Mouse (Mus musculus): Measurements from ENCODE around the gene Cstf2t. TPM values are rescaled to one million over a fixed set of nuclear protein-coding genes. Genes with fewer than 3 reads are reported as not detected.

Gene Cstf2t
- polyA plus RNA-seq (2014; fragmentation: Nextera tagmentation; extraction: Ambion mirVana), result 56.9 and 60.5 TPM in 2 replicates

DNA sequence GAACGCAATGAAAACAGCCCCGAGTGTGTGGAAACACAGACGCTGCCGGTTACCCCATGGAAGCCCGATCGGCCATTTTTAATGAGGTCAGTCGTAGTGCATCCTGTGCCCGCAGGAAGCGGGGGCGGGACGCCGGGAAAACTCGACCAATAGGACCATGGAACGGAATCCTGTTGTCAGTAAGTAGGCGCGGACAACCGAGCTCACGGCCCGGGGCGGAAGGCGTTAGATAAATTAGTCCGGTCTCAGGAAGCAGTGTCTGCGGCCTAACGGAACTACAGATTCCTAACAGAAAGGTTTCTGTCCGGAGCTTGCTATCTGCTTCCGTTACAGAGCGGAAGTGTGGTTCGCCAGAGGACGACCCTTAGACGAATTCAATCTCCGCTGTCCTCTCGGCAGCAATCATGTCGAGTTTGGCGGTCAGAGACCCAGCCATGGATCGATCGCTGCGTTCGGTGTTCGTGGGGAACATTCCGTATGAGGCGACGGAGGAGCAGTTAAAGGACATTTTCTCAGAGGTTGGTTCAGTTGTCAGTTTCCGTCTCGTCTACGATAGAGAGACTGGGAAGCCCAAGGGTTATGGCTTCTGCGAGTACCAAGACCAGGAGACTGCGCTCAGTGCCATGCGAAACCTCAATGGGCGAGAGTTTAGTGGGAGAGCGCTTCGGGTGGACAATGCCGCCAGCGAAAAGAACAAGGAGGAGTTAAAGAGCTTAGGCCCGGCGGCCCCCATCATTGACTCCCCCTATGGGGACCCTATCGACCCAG is at the start of gene Cstf2t:
TSS of gene Cstf2t (plus strand) at position 176 of the 768 bp plus-strand sequence.
- peak; percentile 100 for ATAC-seq (ENCODE audit: low FRiP score)
- Histone ChIP-seq H3K9me3 (ENCODE audit: control insufficient read depth, low read length) (no peaks in the 10 kb centered on the region), H3K9ac (peak within 1 kb of the TSS; percentile 82), H3K4me3 (replicated peaks; ENCODE audit: low read length) (peak within 1 kb of the TSS; percentile 67), H3K4me2 (replicated peaks) (peak within 1 kb of the TSS; percentile 93), H3K36me3 (replicated peaks; ENCODE audit: control insufficient read depth, insufficient read depth) (peaks cover 33% of the 10 kb centered on the region), H3K27ac (peak within 1 kb of the TSS; percentile 84), H3K27me3 (ENCODE audit: control insufficient read depth, insufficient read depth, low read length) (no peaks in the 10 kb centered on the region; the same call in 1 of the 2 replicates), H3K4me1 (replicated peaks; ENCODE audit: control insufficient read depth, insufficient read depth, low read length) (peaks cover 24% of the 10 kb centered on the region)
- 3% methylated on average over 56 of the region's 56 CpGs for WGBS
- DNase-seq (ENCODE audit: low spot score), result peak; percentile 97

DNA sequence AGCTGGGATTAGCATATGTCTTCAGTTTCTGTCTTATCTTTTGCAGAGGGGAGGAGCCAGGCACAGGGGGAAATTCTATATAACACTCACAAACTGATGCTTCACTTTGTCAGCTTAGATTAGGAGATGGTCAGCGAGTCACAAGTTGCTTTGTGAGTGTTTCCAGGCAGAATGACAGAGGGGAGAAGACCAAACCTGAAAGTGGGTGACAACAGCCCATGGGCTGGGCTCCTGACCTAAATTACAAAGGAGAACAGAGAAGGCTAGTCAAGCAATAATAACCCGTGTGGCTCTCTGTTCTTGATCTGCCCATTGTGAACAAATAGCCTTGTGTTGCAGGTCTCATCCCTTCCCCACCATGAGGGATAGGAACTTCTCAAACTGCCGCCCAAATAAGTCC is 43.7 kb upstream of the Cstf2t start:
- ATAC-seq (ENCODE audit: low FRiP score) (no peak), DNase-seq (ENCODE audit: low spot score) (no peak)
- no peaks in the 10 kb centered on the region for H3K4me1 ChIP-seq (replicated peaks; ENCODE audit: control insufficient read depth, insufficient read depth, low read length)
- no peak overlapping the region for H3K4me3 ChIP-seq (replicated peaks; ENCODE audit: low read length)
- H3K9ac ChIP-seq, result no peak overlapping the region
- no peaks in the 10 kb centered on the region for H3K27me3 ChIP-seq (ENCODE audit: control insufficient read depth, insufficient read depth, low read length)
- no peak overlapping the region for H3K4me2 ChIP-seq (replicated peaks)
- H3K9me3 ChIP-seq (ENCODE audit: control insufficient read depth, low read length), result no peaks in the 10 kb centered on the region
- no peaks in the 10 kb centered on the region for H3K36me3 ChIP-seq (replicated peaks; ENCODE audit: control insufficient read depth, insufficient read depth)
- 66% methylated on average over 3 of the region's 3 CpGs for WGBS
- H3K27ac ChIP-seq, result no peak overlapping the region

- no peaks in the 10 kb centered on the region for H3K9me3 ChIP-seq (ENCODE audit: control insufficient read depth, low read length)
- no peak overlapping the region for H3K4me2 ChIP-seq (replicated peaks)
- no peaks in the 10 kb centered on the region for H3K27me3 ChIP-seq (ENCODE audit: control insufficient read depth, insufficient read depth, low read length)
- DNase-seq (ENCODE audit: low spot score), result no peak
- H3K36me3 ChIP-seq (replicated peaks; ENCODE audit: control insufficient read depth, insufficient read depth), result no peaks in the 10 kb centered on the region
- no peak overlapping the region for H3K9ac ChIP-seq
- 76% methylated on average over 2 of the region's 2 CpGs for WGBS
- H3K4me3 ChIP-seq (replicated peaks; ENCODE audit: low read length), result no peak overlapping the region
- no peak for ATAC-seq (ENCODE audit: low FRiP score)
- H3K27ac ChIP-seq, result no peak overlapping the region
- no peaks in the 10 kb centered on the region for H3K4me1 ChIP-seq (replicated peaks; ENCODE audit: control insufficient read depth, insufficient read depth, low read length)
These were observed 41.4 kb upstream of the Cstf2t start for GRCm38 (mm10) chr19:31040948-31041847.

DNA sequence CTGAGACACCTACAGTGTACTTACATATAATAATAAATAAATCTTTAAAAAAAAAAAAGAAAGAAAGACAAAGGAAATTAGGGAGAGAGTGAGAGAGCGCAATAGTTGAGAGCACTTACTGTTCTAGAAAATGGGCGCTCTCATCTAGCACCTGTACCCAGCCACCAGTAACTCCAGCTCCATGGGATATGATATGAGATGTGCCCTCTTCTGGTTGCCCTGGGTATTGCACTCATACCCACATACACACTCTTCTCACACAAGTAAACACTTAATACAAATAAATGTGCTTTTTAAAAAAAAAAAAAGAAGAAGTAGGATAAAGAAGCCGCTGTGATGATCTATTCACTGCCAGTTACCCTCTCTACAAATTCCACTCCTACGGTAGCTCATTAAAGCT is 36.0 kb upstream of the Cstf2t start:
- Histone ChIP-seq H3K27ac (no peak overlapping the region), H3K36me3 (replicated peaks; ENCODE audit: control insufficient read depth, insufficient read depth) (no peaks in the 10 kb centered on the region), H3K4me3 (replicated peaks; ENCODE audit: low read length) (no peak overlapping the region), H3K4me2 (replicated peaks) (no peak overlapping the region), H3K4me1 (replicated peaks; ENCODE audit: control insufficient read depth, insufficient read depth, low read length) (no peaks in the 10 kb centered on the region), H3K9ac (no peak overlapping the region), H3K9me3 (ENCODE audit: control insufficient read depth, low read length) (no peaks in the 10 kb centered on the region), H3K27me3 (ENCODE audit: control insufficient read depth, insufficient read depth, low read length) (no peaks in the 10 kb centered on the region)
- WGBS, result 96% methylated on average over 4 of the region's 4 CpGs
- ATAC-seq (ENCODE audit: low FRiP score) (no peak), DNase-seq (ENCODE audit: low spot score) (no peak)

DNA sequence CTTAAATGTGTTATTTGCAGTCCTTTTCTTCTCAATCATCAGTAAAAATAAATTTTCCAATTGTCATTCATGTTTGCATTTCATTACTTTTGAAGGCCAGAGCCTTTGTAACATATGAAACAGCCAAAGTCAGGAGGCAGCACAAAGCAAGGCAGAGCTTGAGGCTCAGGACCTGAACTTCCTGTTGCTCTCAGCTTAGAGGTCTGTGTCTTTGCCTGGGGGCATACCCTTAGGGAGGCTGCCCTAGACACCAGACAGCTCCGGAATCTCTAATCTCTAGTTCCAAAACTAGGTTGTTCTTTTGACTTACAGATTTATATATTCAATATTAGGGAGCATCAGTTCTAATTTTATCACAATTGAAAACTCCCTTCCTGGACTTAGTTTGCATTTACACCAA is 17.9 kb upstream of the Cstf2t start:
- Histone ChIP-seq H3K4me3 (replicated peaks; ENCODE audit: low read length) (no peak overlapping the region), H3K9me3 (ENCODE audit: control insufficient read depth, low read length) (no peaks in the 10 kb centered on the region), H3K27me3 (ENCODE audit: control insufficient read depth, insufficient read depth, low read length) (no peaks in the 10 kb centered on the region), H3K9ac (no peak overlapping the region), H3K4me1 (replicated peaks; ENCODE audit: control insufficient read depth, insufficient read depth, low read length) (no peaks in the 10 kb centered on the region), H3K4me2 (replicated peaks) (no peak overlapping the region), H3K36me3 (replicated peaks; ENCODE audit: control insufficient read depth, insufficient read depth) (no peaks in the 10 kb centered on the region), H3K27ac (no peak overlapping the region)
- no peak for DNase-seq (ENCODE audit: low spot score)
- 90% methylated on average over 1 of the region's 1 CpGs for WGBS
- no peak for ATAC-seq (ENCODE audit: low FRiP score)

DNA sequence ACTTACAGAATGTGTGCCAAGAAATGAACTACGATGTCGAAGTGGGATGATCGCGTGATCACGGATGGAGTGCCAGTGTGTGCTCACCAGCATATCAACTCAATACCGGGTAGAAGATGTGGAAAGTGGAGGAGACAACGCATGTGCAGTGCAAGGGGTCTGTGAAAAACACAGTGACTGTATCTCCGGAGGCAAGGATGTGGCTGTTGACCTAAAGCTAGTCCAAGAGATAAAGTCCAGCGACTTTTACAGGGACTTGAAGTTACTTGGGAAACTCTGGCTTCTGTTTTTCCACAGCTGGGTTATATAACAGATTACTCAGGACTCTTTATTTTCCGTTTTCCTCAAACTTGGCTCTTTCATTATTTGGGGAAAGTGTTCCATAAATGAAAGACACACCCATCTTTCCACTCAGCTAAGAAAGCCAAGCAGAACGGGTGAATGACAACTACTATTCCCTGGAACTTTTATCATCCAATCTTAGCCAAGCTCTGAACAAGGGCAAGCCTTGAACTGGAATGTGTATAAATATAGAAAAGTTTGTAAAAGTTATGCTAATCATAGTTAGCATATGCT is 17.3 kb upstream of the Cstf2t start:
- Histone ChIP-seq H3K27ac (no peak overlapping the region), H3K4me1 (replicated peaks; ENCODE audit: control insufficient read depth, insufficient read depth, low read length) (no peaks in the 10 kb centered on the region), H3K9ac (no peak overlapping the region), H3K27me3 (ENCODE audit: control insufficient read depth, insufficient read depth, low read length) (no peaks in the 10 kb centered on the region), H3K9me3 (ENCODE audit: control insufficient read depth, low read length) (no peaks in the 10 kb centered on the region), H3K4me3 (replicated peaks; ENCODE audit: low read length) (no peak overlapping the region), H3K4me2 (replicated peaks) (no peak overlapping the region), H3K36me3 (replicated peaks; ENCODE audit: control insufficient read depth, insufficient read depth) (no peaks in the 10 kb centered on the region)
- WGBS, result 88% methylated on average over 11 of the region's 11 CpGs
- no peak for DNase-seq (ENCODE audit: low spot score)
- ATAC-seq (ENCODE audit: low FRiP score), result no peak

DNA sequence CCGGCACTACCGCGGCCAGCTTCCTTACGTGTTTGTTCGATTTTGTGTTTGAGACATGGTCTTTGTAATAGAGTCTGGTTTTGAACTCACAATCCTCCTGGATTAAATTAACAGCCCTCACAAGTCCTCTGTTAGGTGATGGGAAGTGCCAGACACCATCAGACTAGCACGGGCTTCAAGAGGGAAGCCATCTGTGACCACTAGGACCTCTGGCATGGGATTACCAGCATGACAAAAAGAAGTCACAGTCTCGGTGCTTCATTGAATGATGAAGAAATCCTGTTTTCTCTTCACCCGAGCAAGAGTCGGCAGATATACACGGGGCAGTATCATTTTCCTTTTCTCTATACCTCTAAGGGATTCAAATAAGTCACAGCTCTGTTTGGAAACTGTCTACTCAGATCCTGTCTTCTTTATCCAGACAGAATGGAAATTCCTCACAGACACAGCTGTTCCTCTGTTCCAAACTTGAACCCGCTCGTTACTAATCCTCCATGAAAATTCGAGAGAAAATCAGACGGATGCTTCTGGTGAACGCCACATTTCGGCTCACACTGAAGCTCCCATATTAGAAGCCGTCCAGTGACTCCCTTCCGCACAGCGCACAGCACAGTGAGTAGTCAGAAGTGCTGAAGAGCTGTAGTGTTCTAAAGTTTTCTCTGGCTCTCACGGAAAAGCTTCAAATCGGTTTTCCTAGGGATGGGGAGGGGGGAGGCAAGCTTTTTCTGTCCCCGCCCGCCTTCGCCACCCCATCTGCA is 8.5 kb upstream of the Cstf2t start:
- ATAC-seq (ENCODE audit: low FRiP score), result peak; percentile 62; the same call in 1 of the 2 replicates
- 0 out of 2 replicates have a peak overlapping the region, but pooled peaks have one; percentile 10 for H3K4me3 ChIP-seq (replicated peaks; ENCODE audit: low read length)
- WGBS, result 38% methylated on average over 24 of the region's 24 CpGs
- H3K27ac ChIP-seq, result peak overlapping the region; percentile 51; the same call in 1 of the 2 replicates
- H3K4me2 ChIP-seq (replicated peaks), result peak overlapping the region; percentile 41
- no peaks in the 10 kb centered on the region; the same call in 1 of the 2 replicates for H3K27me3 ChIP-seq (ENCODE audit: control insufficient read depth, insufficient read depth, low read length)
- peak overlapping the region; percentile 40; the same call in 1 of the 2 replicates for H3K9ac ChIP-seq
- H3K4me1 ChIP-seq (replicated peaks; ENCODE audit: control insufficient read depth, insufficient read depth, low read length), result 0 out of 2 replicates have a peak, but pooled peaks cover 13% of the 10 kb centered on the region
- no peaks in the 10 kb centered on the region for H3K36me3 ChIP-seq (replicated peaks; ENCODE audit: control insufficient read depth, insufficient read depth)
- no peaks in the 10 kb centered on the region for H3K9me3 ChIP-seq (ENCODE audit: control insufficient read depth, low read length)
- peak; percentile 45 for DNase-seq (ENCODE audit: low spot score)

DNA sequence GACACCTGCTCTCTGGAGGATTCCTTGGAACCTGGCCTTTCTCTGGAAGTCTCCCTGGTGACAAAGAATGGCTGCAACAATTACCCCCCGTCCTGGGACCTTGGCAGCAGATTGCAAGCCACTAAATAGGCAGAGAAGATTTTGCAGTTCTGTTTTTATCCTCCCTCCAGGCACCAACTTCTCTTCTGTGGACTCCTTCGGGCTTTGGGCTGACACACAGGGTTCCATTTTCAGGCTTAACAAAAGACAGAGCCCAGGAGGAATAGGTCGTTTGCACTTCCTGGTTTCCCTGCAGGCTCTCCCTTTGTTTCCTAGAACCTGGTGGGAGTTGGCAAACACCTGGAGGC is 7.9 kb upstream of the Cstf2t start:
- WGBS, result 0% methylated on average over 3 of the region's 3 CpGs
- DNase-seq (ENCODE audit: low spot score) (no peak), ATAC-seq (ENCODE audit: low FRiP score) (peak; percentile 53; the same call in 1 of the 2 replicates)
- no peaks in the 10 kb centered on the region for H3K36me3 ChIP-seq (replicated peaks; ENCODE audit: control insufficient read depth, insufficient read depth)
- no peak overlapping the region for H3K27ac ChIP-seq
- no peaks in the 10 kb centered on the region; the same call in 1 of the 2 replicates for H3K27me3 ChIP-seq (ENCODE audit: control insufficient read depth, insufficient read depth, low read length)
- H3K9me3 ChIP-seq (ENCODE audit: control insufficient read depth, low read length), result no peaks in the 10 kb centered on the region
- H3K4me1 ChIP-seq (replicated peaks; ENCODE audit: control insufficient read depth, insufficient read depth, low read length), result 0 out of 2 replicates have a peak, but pooled peaks cover 13% of the 10 kb centered on the region
- H3K4me2 ChIP-seq (replicated peaks), result peak overlapping the region; percentile 41
- 0 out of 2 replicates have a peak overlapping the region, but pooled peaks have one; percentile 10 for H3K4me3 ChIP-seq (replicated peaks; ENCODE audit: low read length)
- H3K9ac ChIP-seq, result peak overlapping the region; percentile 40; the same call in 1 of the 2 replicates
